Comparison of ENCODE assay signal across 49 mouse cellular contexts in genomic region chr6:142245065-142245464, GRCm38 (mm10). TPM values are rescaled to one million over a fixed set of nuclear protein-coding genes. Genes with fewer than 3 reads are reported as not detected.
"Had no signal": no experiment of that assay in that cellular context is flagged by ENCODE, and none has a peak within 500 bp of the region (broad histone marks: within the 10 kb centered on the region; RNA-seq: fewer than 3 reads in every experiment).

No protein-coding gene starts in this region.

- H3K27ac ChIP-seq: heart, embryonic 10.5 days; heart, embryonic 13.5 days; heart, embryonic 15.5 days; hindbrain, embryonic 10.5 days; hindbrain, embryonic 12.5 days; hindbrain, embryonic 13.5 days; hindbrain, embryonic 14.5 days; hindbrain, embryonic 15.5 days; hindbrain, postnatal 0 days; intestine, embryonic 15.5 days; kidney, embryonic 15.5 days; kidney, postnatal 0 days; layer of hippocampus, adult 2 months had no signal

- ATAC-seq: hindbrain, embryonic 16.5 days; hindbrain, postnatal 0 days; inflammation-experienced regulatory T-cells, adult 6 months; intestine, embryonic 15.5 days; intestine, embryonic 16.5 days; intestine, postnatal 0 days had no signal

- H3K36me3 ChIP-seq: heart, embryonic 10.5 days; heart, embryonic 12.5 days; heart, embryonic 13.5 days; heart, embryonic 15.5 days; hindbrain, embryonic 10.5 days; hindbrain, embryonic 12.5 days; hindbrain, embryonic 13.5 days; hindbrain, embryonic 15.5 days; intestine, embryonic 15.5 days; kidney, embryonic 15.5 days had no signal

- H3K9me3 ChIP-seq: heart, embryonic 10.5 days; heart, embryonic 12.5 days; heart, embryonic 13.5 days; heart, embryonic 15.5 days; hindbrain, embryonic 10.5 days; hindbrain, embryonic 12.5 days; hindbrain, embryonic 13.5 days; hindbrain, embryonic 15.5 days; intestine, embryonic 15.5 days; kidney, embryonic 15.5 days had no signal

- H3K4me2 ChIP-seq: heart, embryonic 11.5 days; heart, embryonic 12.5 days; heart, embryonic 13.5 days; heart, embryonic 15.5 days; hindbrain, embryonic 12.5 days; hindbrain, embryonic 13.5 days; hindbrain, embryonic 14.5 days; hindbrain, embryonic 15.5 days; intestine, embryonic 15.5 days; kidney, embryonic 15.5 days had no signal

- H3K27me3 ChIP-seq: heart, embryonic 12.5 days; heart, embryonic 13.5 days; heart, embryonic 15.5 days; hindbrain, embryonic 12.5 days; hindbrain, embryonic 13.5 days; hindbrain, embryonic 15.5 days; intestine, embryonic 15.5 days; kidney, embryonic 15.5 days had no signal

- H3K9ac ChIP-seq: heart, embryonic 12.5 days; heart, embryonic 13.5 days; heart, embryonic 15.5 days; hindbrain, embryonic 12.5 days; hindbrain, embryonic 13.5 days; hindbrain, embryonic 14.5 days; hindbrain, embryonic 15.5 days; intestine, embryonic 15.5 days; kidney, embryonic 15.5 days had no signal

- DNase-seq: heart, postnatal 10 days; heart, postnatal 14 days; heart, postnatal 36 days; heart, postnatal 4 days; kidney, adult 11 months; kidney, adult 18-20 months; kidney, adult 2 months; kidney, adult 8-10 months; kidney, adult 9 months; kidney, postnatal 10 days; kidney, postnatal 14 days; kidney, postnatal 25 days; kidney, postnatal 36 days; kidney, postnatal 4 days; layer of hippocampus, adult 9-11 months; layer of hippocampus, postnatal 36 days had no signal

- H3K4me1 ChIP-seq: heart, embryonic 10.5 days; heart, embryonic 12.5 days; heart, embryonic 13.5 days; heart, embryonic 15.5 days; hindbrain, embryonic 10.5 days; hindbrain, embryonic 12.5 days; hindbrain, embryonic 13.5 days; hindbrain, embryonic 15.5 days; intestine, embryonic 15.5 days; kidney, embryonic 15.5 days had no signal

- H3K4me3 ChIP-seq: heart, embryonic 10.5 days; heart, embryonic 12.5 days; heart, embryonic 13.5 days; heart, embryonic 15.5 days; hindbrain, embryonic 10.5 days; hindbrain, embryonic 12.5 days; hindbrain, embryonic 13.5 days; hindbrain, embryonic 15.5 days; intestine, embryonic 15.5 days; kidney, embryonic 15.5 days; layer of hippocampus, adult 2 months had no signal

RNA-seq across cellular contexts. Expression of gene Slco1a6, which starts 36.7 kb away (rescaled TPM):
- total RNA-seq: heart, postnatal 25 days; heart, postnatal 36 days; hematopoietic stem cell, adult 5-6 weeks; hindbrain, postnatal 0 days; layer of hippocampus, adult 18-20 months; layer of hippocampus, adult 2 months had no signal
- polyA plus RNA-seq: heart, embryonic 10.5 days; heart, embryonic 11.5 days; heart, embryonic 13.5 days; heart, embryonic 14.5 days; heart, postnatal 0 days; hindbrain, postnatal 0 days; intestine, embryonic 14.5 days; intestine, embryonic 15.5 days; intestine, embryonic 16.5 days; intestine, postnatal 0 days; large intestine, adult 2 months had no signal

RNA-seq across cellular contexts. Expression of gene Iapp, which starts 53.2 kb away (rescaled TPM):
- total RNA-seq: heart, postnatal 10 days; heart, postnatal 14 days; heart, postnatal 25 days; heart, postnatal 36 days; heart, postnatal 4 days; hematopoietic stem cell, adult 5-6 weeks; hindbrain, postnatal 0 days; layer of hippocampus, adult 18-20 months; layer of hippocampus, adult 2 months; layer of hippocampus, adult 8-10 months; layer of hippocampus, postnatal 10 days; layer of hippocampus, postnatal 14 days; layer of hippocampus, postnatal 25 days; layer of hippocampus, postnatal 36 days; left cerebral cortex, adult 18-20 months had no signal
- polyA plus RNA-seq: heart, embryonic 11.5 days; heart, embryonic 12.5 days; heart, embryonic 13.5 days; heart, embryonic 14.5 days; heart, embryonic 15.5 days; heart, postnatal 0 days; hindbrain, embryonic 14.5 days; hindbrain, embryonic 15.5 days; inflammation-experienced regulatory T-cells, adult 6 months; kidney, adult 2 months; kidney, embryonic 14.5 days; kidney, embryonic 15.5 days; kidney, embryonic 16.5 days had no signal
